Mouse (Mus musculus) left cerebral cortex, adult 8-10 months (tissue): ENCODE data around the gene Necab3. TPM values are rescaled to one million over a fixed set of nuclear protein-coding genes. Genes with fewer than 3 reads are reported as not detected.

ENCODE experiments used
- total RNA-seq, 4 experiments: library from RNA; stranded (reverse); gene quantifications; 2 replicates each; pipeline ENCODE4 v1.2.4; 2022

Gene Necab3
- total RNA-seq, 4 experiments from 2014 or later, result 76.7 to 90.9 (median 82.4) TPM

Other genes with a start within 250 kb of the Necab3 start
- 10 to 100 TPM; 11.9 to 18.9 (median 15.1) TPM for gene Cdk5rap1, start 185.9 kb downstream of the Necab3 start, total RNA-seq
- 10 to 100 TPM; 30.9 to 34.4 (median 32.2) TPM for gene Snta1, start 150.8 kb downstream of the Necab3 start, total RNA-seq
- 10 to 100 TPM; 46.3 to 57.2 (median 52.1) TPM for gene Cbfa2t2, start 122.4 kb downstream of the Necab3 start, total RNA-seq
- gene 1700003F12Rik, start 11.8 kb downstream of the Necab3 start, total RNA-seq, result under 1 TPM in 3 of 4 experiments, not detected in 1; 0.57 to 0.87 (median 0.76) TPM
- not detected for gene Actl10, start 7.1 kb downstream of the Necab3 start, total RNA-seq
- 10 to 100 TPM; 10.5 to 13.9 (median 13.1) TPM for gene E2f1, start 11.0 kb upstream of the Necab3 start, total RNA-seq
- gene Pxmp4, start 44.8 kb upstream of the Necab3 start, total RNA-seq, result 10 to 100 TPM; 13.2 to 15.2 (median 14.1) TPM
- gene Zfp341, start 54.4 kb upstream of the Necab3 start, total RNA-seq, result 10 to 100 TPM in 3 of 4 experiments, 1 to 10 TPM in 1; 9.5 to 10.9 (median 10.2) TPM
- not detected for gene 4930519P11Rik, start 54.5 kb upstream of the Necab3 start, total RNA-seq
- 100 to 1,000 TPM; 201 to 231 (median 219) TPM for gene Chmp4b, start 92.8 kb upstream of the Necab3 start, total RNA-seq
- gene Gm14214, start 211.1 kb upstream of the Necab3 start, total RNA-seq, result not detected
- 100 to 1,000 TPM in 3 of 4 experiments, 10 to 100 TPM in 1; 98.0 to 109 (median 104) TPM for gene Raly, start 232.2 kb upstream of the Necab3 start, total RNA-seq
- not detected for gene a, start 232.5 kb upstream of the Necab3 start, total RNA-seq